Mouse (Mus musculus) cerebral cortex, adult 2 months (tissue): ENCODE measurements around the gene Stk38.

ENCODE experiments used
- WGBS: fragments of 180-500 bp; shearing (Covaris S2); methylation state at CpG from one replicate; pipeline ENCODE4 v1.1.7; 2018; 5-methylcytosine and 5-hydroxymethylcytosine counted together

The Stk38 gene

DNA sequence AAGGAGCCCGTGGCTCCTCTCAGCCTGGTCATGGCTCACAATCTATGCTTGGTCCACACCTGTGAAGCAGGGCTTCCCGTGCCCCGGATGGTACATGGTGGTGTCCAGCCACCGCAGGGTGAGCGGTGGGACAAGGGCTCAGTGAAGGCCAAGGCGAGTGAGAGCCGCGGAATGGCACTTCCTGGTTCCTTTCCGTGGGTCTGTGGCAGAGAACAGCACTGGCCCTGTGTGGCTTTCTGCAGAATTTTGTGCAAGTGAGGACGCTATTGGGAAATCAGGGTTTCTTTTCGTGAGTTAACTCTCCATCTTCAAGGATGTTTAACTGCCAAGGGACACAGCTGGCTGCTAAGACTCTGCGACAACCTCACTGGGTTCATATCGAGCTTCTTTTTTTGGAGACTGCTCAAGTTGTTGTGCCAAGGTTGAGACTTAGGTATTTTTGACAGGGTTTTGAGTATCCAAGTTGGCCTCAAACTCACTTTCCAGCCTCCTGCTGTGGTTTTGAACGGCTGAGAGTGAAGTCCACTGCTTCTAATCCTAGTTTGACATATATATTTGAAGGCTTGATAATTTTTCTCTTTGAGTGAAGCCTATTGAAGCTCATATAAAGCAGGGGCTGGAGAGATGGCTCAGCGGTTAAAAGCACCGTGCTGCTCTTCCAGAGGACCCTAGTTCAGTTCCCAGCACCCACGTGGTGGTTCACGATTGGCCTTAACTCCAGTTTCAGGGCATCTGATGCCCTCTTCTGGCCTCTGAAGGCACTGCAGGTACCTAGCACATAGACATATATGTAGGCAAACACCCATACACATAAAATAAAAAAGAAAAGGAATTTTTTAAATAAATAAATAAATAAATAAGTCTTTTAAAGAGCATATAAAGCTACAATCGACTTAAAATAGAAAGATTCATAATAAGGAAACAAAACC lies 60.5 kb downstream of the Stk38 start:
- WGBS, result 87% methylated on average over 19 of the region's 19 CpGs

DNA sequence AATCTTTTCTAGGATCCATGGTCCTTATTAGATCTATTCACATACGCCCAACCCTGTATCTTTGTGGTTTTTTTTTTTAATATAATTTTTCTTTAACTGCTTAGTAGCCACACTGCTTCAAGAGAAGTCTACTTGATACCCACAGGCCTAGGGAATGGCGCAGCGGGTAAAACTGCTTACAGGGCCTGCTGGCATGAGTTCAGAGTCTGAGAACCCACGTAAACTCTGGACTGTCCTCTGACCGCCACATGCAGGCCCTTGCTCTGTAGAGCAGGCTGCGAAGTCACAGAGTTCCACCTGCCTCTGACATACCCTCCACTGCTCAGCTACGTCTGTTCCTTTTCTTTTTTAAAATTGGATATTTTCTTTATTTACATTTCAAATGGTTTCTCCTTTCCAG lies 63.3 kb downstream of the Stk38 start:
- WGBS, result 94% methylated on average over 7 of the region's 7 CpGs

GRCm38 (mm10) chr17:28943740-28944139 lies 64.1 kb downstream of the Stk38 start, which contains the start of gene Pxt1:
TSS of gene Pxt1 (minus strand) at chr17:28943840.
- 91% methylated on average over 7 of the region's 7 CpGs for WGBS

GRCm38 (mm10) chr17:28942101-28942500 lies 65.7 kb downstream of the Stk38 start:
- WGBS, result 78% methylated on average over 10 of the region's 11 CpGs

DNA sequence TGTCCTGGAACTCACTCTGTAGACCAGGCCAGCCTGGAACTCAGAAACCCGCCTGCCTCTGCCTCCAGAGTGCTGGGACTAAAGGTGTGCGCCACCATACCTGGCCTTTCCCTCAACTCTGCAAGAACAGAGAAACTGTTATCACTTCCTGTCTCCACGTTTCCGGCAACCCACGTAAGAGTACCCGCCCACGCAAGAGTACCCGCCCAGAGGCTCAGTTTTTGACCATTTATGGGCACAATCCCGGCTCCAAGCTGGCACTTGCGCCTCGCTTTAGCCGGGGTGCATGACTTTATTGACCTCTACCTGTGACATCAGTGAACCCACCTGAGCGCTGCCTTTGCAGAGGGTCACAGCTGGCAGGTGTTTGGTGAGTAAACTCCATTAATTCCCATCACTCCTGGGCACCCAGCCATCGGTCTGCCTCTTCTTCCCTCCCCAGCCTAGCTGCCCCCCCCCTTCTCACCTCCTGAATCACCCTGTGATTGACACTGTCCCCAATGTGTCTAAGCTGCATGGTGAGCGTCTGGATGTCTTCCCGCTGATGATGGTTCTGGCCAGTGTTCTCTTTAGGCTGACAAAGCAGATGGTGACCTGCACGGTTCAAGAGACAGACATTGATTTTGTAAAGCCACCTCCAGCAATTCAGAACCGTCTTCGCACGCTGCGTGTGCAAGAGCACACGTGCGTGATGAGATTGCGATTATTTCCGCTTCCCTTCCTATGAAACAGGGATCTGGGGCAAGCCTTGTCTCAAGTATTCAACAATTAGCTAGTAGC lies 66.8 kb downstream of the Stk38 start:
- 92% methylated on average over 25 of the region's 25 CpGs for WGBS

- 79% methylated on average over 10 of the region's 10 CpGs for WGBS
Observed at GRCm38 (mm10) chr17:28936622-28937345, 71.0 kb downstream of the Stk38 start.

GRCm38 (mm10) chr17:28936133-28936532 lies 71.7 kb downstream of the Stk38 start:
- WGBS, result 93% methylated on average over 7 of the region's 7 CpGs

DNA sequence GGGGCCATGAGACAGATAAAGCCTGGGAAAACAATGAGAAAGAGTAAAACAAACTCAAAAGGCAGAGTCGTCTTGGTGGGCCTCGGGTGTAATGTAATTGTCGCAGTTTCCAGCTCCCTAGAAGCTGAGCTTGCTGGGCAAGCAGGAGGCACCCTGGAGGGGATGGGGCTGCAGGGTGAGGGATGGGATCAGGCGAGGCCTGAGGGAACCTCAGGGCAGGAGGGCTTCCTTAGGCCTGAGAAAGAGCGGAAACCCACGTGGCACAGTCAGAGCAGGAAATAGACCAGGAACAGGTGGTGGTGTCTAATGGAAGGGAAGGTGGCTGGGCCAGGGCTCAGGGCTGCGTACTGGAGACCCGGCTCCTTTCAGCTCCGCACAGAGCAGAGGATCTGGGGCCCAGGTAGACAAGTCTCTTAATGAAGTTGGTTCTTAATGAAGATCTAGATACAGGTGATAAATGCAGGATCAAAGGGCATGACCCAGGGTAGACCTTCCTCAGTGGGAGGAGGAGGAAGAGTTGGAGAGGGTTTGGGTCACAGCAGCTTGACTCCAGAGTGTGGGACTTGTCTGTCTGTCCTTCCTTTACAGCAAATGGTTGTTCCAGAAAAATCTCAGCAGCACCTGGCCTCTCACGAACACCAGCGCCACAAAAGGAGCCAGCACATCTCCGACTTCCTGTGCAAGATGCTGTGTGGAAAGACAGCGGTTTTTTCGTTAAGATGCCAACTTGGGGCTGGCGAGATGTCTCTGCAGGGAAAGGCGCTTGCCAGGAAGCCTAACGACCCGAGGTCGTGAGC lies 73.5 kb downstream of the Stk38 start:
- WGBS, result 75% methylated on average over 19 of the region's 19 CpGs

DNA sequence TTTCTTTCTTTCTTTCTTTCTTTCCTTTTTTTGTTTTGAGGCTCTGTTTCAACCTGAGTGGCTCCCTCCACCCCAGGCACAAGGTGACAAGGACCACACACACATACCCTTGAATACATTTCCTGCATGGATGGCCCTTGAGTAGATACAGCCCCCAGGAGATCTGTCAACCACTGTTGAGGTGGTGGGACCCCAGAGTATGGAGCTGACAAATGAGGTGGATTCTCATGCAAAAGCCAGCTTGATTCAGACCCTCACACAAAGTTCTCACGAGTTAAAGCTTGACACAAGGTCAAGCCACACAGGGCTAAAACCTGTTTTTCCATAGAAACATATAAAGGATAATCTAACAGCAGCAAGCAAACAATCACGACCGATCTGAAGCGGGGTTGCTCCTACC lies 75.5 kb downstream of the Stk38 start:
- WGBS, result 90% methylated on average over 4 of the region's 4 CpGs

GRCm38 (mm10) chr17:28931436-28932211 lies 76.2 kb downstream of the Stk38 start:
- 87% methylated on average over 18 of the region's 18 CpGs for WGBS

- WGBS, result 25% methylated on average over 14 of the region's 14 CpGs
Observed at GRCm38 (mm10) chr17:28930392-28931074, 77.3 kb downstream of the Stk38 start.

DNA sequence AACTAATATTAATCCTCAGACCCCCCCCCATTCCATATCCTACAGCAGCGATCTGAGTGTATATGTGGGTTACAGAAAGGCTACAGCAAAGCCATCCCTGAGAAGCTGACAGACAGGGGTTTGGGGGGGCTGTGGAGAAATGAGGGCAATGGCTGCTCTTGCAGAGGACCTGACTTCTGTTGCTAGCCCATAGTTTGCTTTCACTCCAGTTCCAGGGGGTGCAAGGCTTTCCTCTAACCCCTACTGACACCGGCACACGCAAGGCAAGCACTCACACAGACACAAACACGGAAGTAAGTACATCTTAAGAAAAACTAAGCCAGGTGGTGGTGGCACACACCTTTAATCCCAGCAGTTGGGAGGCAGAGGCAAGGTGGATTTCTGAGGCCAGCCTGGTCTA lies 78.4 kb downstream of the Stk38 start:
- 98% methylated on average over 4 of the region's 4 CpGs for WGBS

GRCm38 (mm10) chr17:28928004-28928403 lies 79.8 kb downstream of the Stk38 start:
- 76% methylated on average over 9 of the region's 9 CpGs for WGBS

- 45% methylated on average over 15 of the region's 15 CpGs for WGBS
Observed at GRCm38 (mm10) chr17:28926866-28927635, 80.7 kb downstream of the Stk38 start.

DNA sequence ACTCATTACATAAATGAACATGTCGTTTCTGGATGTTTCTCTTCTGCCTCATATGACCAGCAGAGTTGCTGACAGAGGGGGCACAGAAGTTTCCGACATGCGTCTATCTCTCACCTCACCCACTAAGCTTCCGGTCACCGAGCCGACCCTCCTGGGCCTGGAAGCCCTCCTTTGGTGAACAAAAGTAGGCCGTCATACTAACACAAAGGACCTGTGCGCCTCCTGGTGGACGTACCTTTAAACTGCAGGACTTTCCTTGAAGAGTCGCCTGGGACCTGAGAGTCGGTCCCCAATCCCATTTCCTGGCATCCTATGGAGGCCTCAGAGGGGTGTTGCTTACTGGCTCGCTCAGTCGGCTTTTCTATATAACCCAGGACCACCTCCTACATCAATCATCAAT lies 81.4 kb downstream of the Stk38 start:
- 11% methylated on average over 13 of the region's 13 CpGs for WGBS

GRCm38 (mm10) chr17:28924957-28925595 lies 82.7 kb downstream of the Stk38 start:
- WGBS, result 88% methylated on average over 8 of the region's 8 CpGs

GRCm38 (mm10) chr17:28922096-28922495 lies 85.7 kb downstream of the Stk38 start:
- WGBS, result 73% methylated on average over 6 of the region's 6 CpGs

DNA sequence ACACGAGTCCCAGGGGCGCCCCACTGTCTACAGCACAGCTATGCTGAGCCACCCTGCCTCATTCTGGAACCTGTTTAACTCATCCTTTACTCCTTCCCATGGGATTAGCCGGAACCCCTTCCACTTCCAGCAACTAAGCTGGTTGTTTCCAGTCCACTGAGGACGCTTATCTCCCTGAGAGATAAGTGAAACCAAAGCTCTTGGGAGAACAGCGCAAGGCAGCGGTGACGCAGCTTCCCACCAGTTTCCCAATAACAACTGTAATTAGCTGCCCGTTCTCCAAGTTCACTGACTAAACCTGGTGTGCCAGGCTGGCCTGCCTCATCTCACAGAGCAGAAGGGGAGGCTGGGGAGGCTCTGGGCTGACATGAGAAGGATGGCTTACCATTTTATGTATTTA lies 86.7 kb downstream of the Stk38 start:
- 89% methylated on average over 8 of the region's 8 CpGs for WGBS
